Mouse (Mus musculus): ENCODE measurements around the gene Zfp644.

DNA sequence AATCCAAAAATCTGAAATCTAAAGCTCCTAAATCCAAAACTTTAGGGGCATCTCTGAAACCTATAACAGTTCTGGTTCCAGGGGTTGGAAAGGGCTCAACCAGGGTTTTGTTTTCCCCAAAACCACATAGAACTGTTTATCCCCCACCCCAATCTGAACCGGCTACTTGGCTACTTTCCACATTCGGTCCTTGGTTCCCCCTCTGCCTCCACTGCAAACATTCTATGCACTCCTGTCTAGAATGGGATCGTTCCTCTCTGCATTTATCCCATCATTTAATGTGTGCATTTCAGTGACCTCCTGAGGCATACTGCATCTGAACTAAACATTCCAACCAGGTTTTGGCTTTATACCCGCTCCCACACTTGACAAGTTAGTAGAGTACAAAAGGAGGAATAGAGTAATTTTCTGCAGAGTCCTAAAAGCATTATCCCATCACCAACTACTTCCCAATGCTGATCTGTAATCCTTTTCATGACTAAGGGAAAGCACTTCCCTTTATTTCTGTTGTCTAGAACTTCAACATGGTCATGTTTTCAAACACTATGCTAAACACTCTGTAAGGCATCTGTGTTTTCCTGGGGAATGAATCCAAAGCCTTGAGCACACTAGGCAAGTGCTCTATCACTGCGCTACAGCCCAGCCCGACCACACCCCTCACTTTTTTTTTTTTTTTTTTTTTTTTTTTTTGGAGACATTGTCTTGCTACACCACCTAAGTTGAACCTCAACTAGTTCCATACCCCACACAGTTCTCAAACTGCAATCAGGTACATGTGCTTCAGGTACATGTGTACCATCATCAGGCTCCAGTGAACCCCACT, 16.2 kb downstream of the Zfp644 start:
- TF ChIP-seq CTCF (conservative IDR thresholded peaks at IDR 0.05; ENCODE audit: insufficient read depth, insufficient read length, low read depth, low read length) (no peak), POLR2A (IDR thresholded peaks at IDR 0.05; ENCODE audit: low read depth, low read length) (no peak)

Measured in kidney, adult 2 months (tissue).